Mouse (Mus musculus) CH12.LX (cell line): ENCODE measurements around the gene Oit3.

Experiments
- CHD2 ChIP-seq: IDR thresholded peaks from 2 replicates; pipeline ENCODE4 v1.6.1; 2011; ENCODE audit warnings: low read length, improper control_type of control experiment
- EP300 ChIP-seq: IDR thresholded peaks from 2 replicates; pipeline ENCODE4 v1.6.1; 2011; ENCODE audit warnings: low read length, improper control_type of control experiment
- ETS1 ChIP-seq: conservative IDR thresholded peaks from 2 replicates; pipeline ENCODE4 v1.6.1; 2012; ENCODE audit warnings: low read depth, mild to moderate bottlenecking, inconsistent platforms, low read length, improper control_type of control experiment, moderate library complexity
- HCFC1 ChIP-seq: IDR thresholded peaks from 2 replicates; pipeline ENCODE4 v1.6.1; 2012; ENCODE audit warnings: low read depth, mild to moderate bottlenecking, inconsistent platforms, low read length, improper control_type of control experiment
- NRF1 ChIP-seq: IDR thresholded peaks from 2 replicates; pipeline ENCODE4 v1.6.1; 2014; ENCODE audit warnings: low read depth, mild to moderate bottlenecking, inconsistent platforms, low read length, improper control_type of control experiment, moderate library complexity
- POLR2A ChIP-seq: IDR thresholded peaks from 2 replicates; pipeline ENCODE4 v1.6.1; 2011; ENCODE audit warnings: low read depth, mild to moderate bottlenecking, improper control_type of control experiment, low read length
- USF2 ChIP-seq: conservative IDR thresholded peaks from 2 replicates; pipeline ENCODE4 v1.6.1; 2011; ENCODE audit warnings: low read depth, low read length, improper control_type of control experiment

GRCm38 (mm10) chr10:59439508-59439931 lies 2.1 kb downstream of the Oit3 start:
- TF ChIP-seq EP300 = no peak
- TF ChIP-seq CHD2 = no peak
- TF ChIP-seq HCFC1 = no peak
- no peak for TF ChIP-seq NRF1
- no peak for TF ChIP-seq USF2
- no peak for TF ChIP-seq POLR2A
- no peak for TF ChIP-seq ETS1
